In genomic region chr19:10286458-10286872, GRCm38 (mm10) we compare ENCODE assay signal across 16 mouse cellular contexts. TPM values are rescaled to one million over a fixed set of nuclear protein-coding genes. Genes with fewer than 3 reads are reported as not detected.
DNase-seq lines count a peak whose midpoint lies in the region; ATAC-seq and TF ChIP-seq lines count a peak whose summit lies in the region.
"Had no signal": no experiment of that assay in that cellular context is flagged by ENCODE, and none has a peak within 500 bp of the region (broad histone marks: within the 10 kb centered on the region; RNA-seq: fewer than 3 reads in every experiment).

No protein-coding gene starts in this region.

- 0 out of 2 replicates have a peak overlapping the region, but pooled peaks have one; percentile 8 for H3K27ac ChIP-seq in heart, embryonic 13.5 days (replicated peaks)
- no peak overlapping the region for H3K27ac ChIP-seq in heart, embryonic 10.5 days
- H3K27ac ChIP-seq in lung, embryonic 14.5 days (ENCODE audit: low read depth), result peak overlapping the region; percentile 80
- H3K27ac ChIP-seq in stomach, embryonic 16.5 days (ENCODE audit: low read length), result peak overlapping the region; percentile 70
- H3K27ac ChIP-seq: hindbrain, embryonic 14.5 days had no signal

- H3K36me3 ChIP-seq in heart, embryonic 13.5 days, result no peaks in the 10 kb centered on the region
- no peaks in the 10 kb centered on the region for H3K36me3 ChIP-seq in heart, embryonic 10.5 days
- H3K36me3 ChIP-seq in lung, embryonic 14.5 days (ENCODE audit: insufficient read depth), result no peaks in the 10 kb centered on the region
- no peaks in the 10 kb centered on the region for H3K36me3 ChIP-seq in stomach, embryonic 16.5 days (ENCODE audit: control insufficient read depth, insufficient read depth, low read length)

- 76% methylated on average over 10 of the region's 10 CpGs for WGBS in heart, embryonic 13.5 days
- 83% methylated on average over 10 of the region's 10 CpGs for WGBS in heart, embryonic 10.5 days
- WGBS in lung, embryonic 14.5 days, result 58% methylated on average over 10 of the region's 10 CpGs
- 64% methylated on average over 10 of the region's 10 CpGs for WGBS in stomach, embryonic 16.5 days

- DNase-seq in heart, embryonic 10.5 days (ENCODE audit: low spot score), result no peak
- peak; percentile 81 to 89 for DNase-seq in lung, adult 18-20 months
- no peak for DNase-seq in lung, postnatal 14 days
- DNase-seq in lung, embryonic 14.5 days, result peak; percentile 45
- DNase-seq in frontal cortex, postnatal 10 days (ENCODE audit: low spot score in 2 of 2), result no peak
- no peak for DNase-seq in left cerebral cortex, adult 8-10 months (ENCODE audit: low spot score in 2 of 2)
- DNase-seq: adrenal gland, adult 2 months; cerebellum, adult 9-10 months; embryo, embryonic 11 days; liver; thymus, postnatal 25 days had no signal

- no peaks in the 10 kb centered on the region for H3K9me3 ChIP-seq in heart, embryonic 13.5 days
- H3K9me3 ChIP-seq in heart, embryonic 10.5 days, result no peaks in the 10 kb centered on the region
- H3K9me3 ChIP-seq in lung, embryonic 14.5 days (ENCODE audit: low read depth, low read length), result no peaks in the 10 kb centered on the region
- no peaks in the 10 kb centered on the region for H3K9me3 ChIP-seq in stomach, embryonic 16.5 days (replicated peaks; ENCODE audit: control insufficient read depth, low read length)

- no peak overlapping the region for H3K4me3 ChIP-seq in heart, embryonic 13.5 days
- no peak overlapping the region for H3K4me3 ChIP-seq in heart, embryonic 10.5 days
- no peak overlapping the region for H3K4me3 ChIP-seq in lung, embryonic 14.5 days (ENCODE audit: low read depth, low read length)
- no peak overlapping the region for H3K4me3 ChIP-seq in stomach, embryonic 16.5 days (replicated peaks; ENCODE audit: low read length)

- no peak overlapping the region for H3K4me2 ChIP-seq in heart, embryonic 13.5 days
- no peak overlapping the region for H3K4me2 ChIP-seq in lung, embryonic 14.5 days
- H3K4me2 ChIP-seq in stomach, embryonic 16.5 days (ENCODE audit: low read depth, low read length), result no peak overlapping the region
- H3K4me2 ChIP-seq: hindbrain, embryonic 14.5 days had no signal

- no peak for ATAC-seq in heart, embryonic 13.5 days (ENCODE audit: extremely low read depth, insufficient number of reproducible peaks, low FRiP score, low TSS enrichment)
- ATAC-seq in lung, embryonic 14.5 days (ENCODE audit: insufficient read depth), result peak; percentile 44
- ATAC-seq in stomach, embryonic 16.5 days (ENCODE audit: insufficient read depth, low FRiP score), result peak; percentile 67
- ATAC-seq: forebrain, embryonic 16.5 days had no signal

- peaks cover 1% of the 10 kb centered on the region; the same call in 1 of the 2 replicates for H3K27me3 ChIP-seq in heart, embryonic 13.5 days (replicated peaks)
- H3K27me3 ChIP-seq in heart, embryonic 10.5 days (ENCODE audit: insufficient read depth, poor library complexity, severe bottlenecking), result peaks cover 64% of the 10 kb centered on the region
- H3K27me3 ChIP-seq in lung, embryonic 14.5 days (ENCODE audit: insufficient read depth, low read length), result no peaks in the 10 kb centered on the region
- H3K27me3 ChIP-seq in stomach, embryonic 16.5 days (ENCODE audit: control insufficient read depth, insufficient read depth, low read length), result no peaks in the 10 kb centered on the region

- peak; percentile 37; the same call in 1 of the 2 replicates for TF ChIP-seq CTCF in lung, embryonic 14.5 days (IDR thresholded peaks at IDR 0.05; ENCODE audit: low read depth)

- H3K4me1 ChIP-seq in heart, embryonic 13.5 days, result peaks cover 34% of the 10 kb centered on the region
- H3K4me1 ChIP-seq in heart, embryonic 10.5 days, result peaks cover 47% of the 10 kb centered on the region
- peaks cover 35% of the 10 kb centered on the region for H3K4me1 ChIP-seq in lung, embryonic 14.5 days (ENCODE audit: insufficient read depth)
- H3K4me1 ChIP-seq in stomach, embryonic 16.5 days (ENCODE audit: control insufficient read depth, insufficient read depth, low read length), result peaks cover 53% of the 10 kb centered on the region

- 0 out of 2 replicates have a peak overlapping the region, but pooled peaks have one; percentile 30 for H3K9ac ChIP-seq in heart, embryonic 13.5 days
- no peak overlapping the region for H3K9ac ChIP-seq in lung, embryonic 14.5 days
- H3K9ac ChIP-seq in stomach, embryonic 16.5 days (ENCODE audit: low read length), result peak overlapping the region; percentile 39
- H3K9ac ChIP-seq: hindbrain, embryonic 14.5 days had no signal

RNA-seq across cellular contexts. Expression of gene Dagla, which starts 18.2 kb away (rescaled TPM):
- polyA plus RNA-seq in heart, embryonic 13.5 days (2015; fragmentation: Nextera tagmentation; extraction: Ambion mirVana), result 0.96 and 0.99 TPM in 2 replicates
- 1.2 TPM in 2 replicates for polyA plus RNA-seq in heart, embryonic 10.5 days (2016; fragmentation: Nextera tagmentation; extraction: Ambion mirVana)
- 2.5 and 3.4 TPM in 2 replicates for polyA plus RNA-seq in lung, embryonic 14.5 days (2014; fragmentation: Nextera tagmentation; extraction: Ambion mirVana)
- 2.9 and 3.4 TPM in 2 replicates for polyA plus RNA-seq in stomach, embryonic 16.5 days (2015; fragmentation: Nextera tagmentation; extraction: Ambion mirVana)
- 10 to 100 TPM; 72.6 to 77.7 (median 74.9) TPM for total RNA-seq in left cerebral cortex, adult 8-10 months (2022)
- total RNA-seq: megakaryocyte, adult 5-6 weeks had no signal

RNA-seq across cellular contexts. Expression of gene Myrf, which starts 45.9 kb away (rescaled TPM):
- 8.4 and 11.1 TPM in 2 replicates for polyA plus RNA-seq in heart, embryonic 13.5 days (2015; fragmentation: Nextera tagmentation; extraction: Ambion mirVana)
- 17.4 and 30.6 TPM in 2 replicates for polyA plus RNA-seq in heart, embryonic 10.5 days (2016; fragmentation: Nextera tagmentation; extraction: Ambion mirVana)
- 14.1 TPM in 2 replicates for polyA plus RNA-seq in lung, embryonic 14.5 days (2014; fragmentation: Nextera tagmentation; extraction: Ambion mirVana)
- polyA plus RNA-seq in stomach, embryonic 16.5 days (2015; fragmentation: Nextera tagmentation; extraction: Ambion mirVana), result 16.6 and 17.6 TPM in 2 replicates
- 10 to 100 TPM; 28.7 to 33.3 (median 29.0) TPM for total RNA-seq in left cerebral cortex, adult 8-10 months (2022)

Comparison
In these comparisons a context has a peak if more than half of its experiments do, and no peak if none do; other contexts are left out.
1. DNase-seq: peak in lung, adult 18-20 months (2 of 2) and lung, embryonic 14.5 days (single experiment); none in heart, embryonic 10.5 days (single experiment), lung, postnatal 14 days (single experiment), frontal cortex, postnatal 10 days (0 of 2) and left cerebral cortex, adult 8-10 months (0 of 2).